Mouse (Mus musculus): ENCODE results near the gene Gdpd3. TPM values are rescaled to one million over a fixed set of nuclear protein-coding genes. Genes with fewer than 3 reads are reported as not detected.

The Gdpd3 gene
- polyA plus RNA-seq, 1 experiment = 2.5 TPM

DNA sequence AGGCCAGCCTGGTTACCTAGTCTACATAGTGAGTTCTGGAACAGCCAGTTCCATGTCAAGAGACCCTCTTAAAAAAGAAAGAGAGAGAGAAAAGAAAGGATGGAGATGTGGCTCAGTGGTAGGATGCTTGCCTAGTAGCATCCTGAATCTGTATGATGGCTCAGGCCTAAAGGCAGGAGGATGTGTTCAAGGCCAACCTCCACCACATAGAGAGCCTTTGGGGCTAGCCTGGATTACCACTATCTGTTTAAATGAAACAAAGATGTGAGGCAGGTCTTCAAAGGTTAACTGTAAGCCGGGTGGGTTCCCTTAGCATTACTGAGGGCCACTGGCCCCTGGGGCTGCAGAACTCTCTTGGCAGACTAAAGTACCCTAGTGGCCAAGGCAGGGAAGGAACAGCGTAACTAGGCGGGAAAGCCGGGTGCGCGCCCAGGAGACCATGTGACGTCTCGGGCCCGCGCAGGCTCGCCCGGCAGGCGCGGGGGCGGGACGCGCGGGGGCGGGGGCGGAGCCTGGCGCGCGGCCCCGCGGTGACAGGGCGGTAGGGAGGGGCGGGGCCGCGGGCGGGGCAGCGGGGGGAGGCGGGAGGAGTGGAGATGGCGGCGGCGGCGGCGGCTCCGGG lies 7.0 kb upstream of the Gdpd3 start, which contains the start of gene Mapk3:
Gene Mapk3, plus strand, starts transcription at position 552 of the 622 bp plus-strand sequence.
- peak within 1 kb of the TSS; percentile 89 for H3K27ac ChIP-seq (ENCODE audit: insufficient read depth, low read length)
- peak within 1 kb of the TSS; percentile 71 for H3K4me3 ChIP-seq (ENCODE audit: insufficient read depth, low read length)
- H3K4me1 ChIP-seq (ENCODE audit: control insufficient read depth, insufficient read depth, low read length) = peaks cover 16% of the 10 kb centered on the region
- TF ChIP-seq CTCF (IDR thresholded peaks at IDR 0.05; ENCODE audit: extremely low read depth, insufficient read depth, low read length) = peak; percentile 49
- no peak for TF ChIP-seq POLR2A (IDR thresholded peaks at IDR 0.05; ENCODE audit: extremely low read depth, insufficient read depth, low read length)

GRCm38 (mm10) chr7:126759672-126760390 lies 6.3 kb upstream of the Gdpd3 start:
- Histone ChIP-seq H3K4me3 (ENCODE audit: insufficient read depth, low read length) (peak overlapping the region; percentile 71), H3K27ac (ENCODE audit: insufficient read depth, low read length) (peak overlapping the region; percentile 89), H3K4me1 (ENCODE audit: control insufficient read depth, insufficient read depth, low read length) (peaks cover 12% of the 10 kb centered on the region)
- no peak for TF ChIP-seq POLR2A (IDR thresholded peaks at IDR 0.05; ENCODE audit: extremely low read depth, insufficient read depth, low read length)
- TF ChIP-seq CTCF (IDR thresholded peaks at IDR 0.05; ENCODE audit: extremely low read depth, insufficient read depth, low read length) = no peak

GRCm38 (mm10) chr7:126760391-126760802 lies 5.7 kb upstream of the Gdpd3 start:
- Histone ChIP-seq H3K27ac (ENCODE audit: insufficient read depth, low read length) (peak overlapping the region; percentile 89), H3K4me3 (ENCODE audit: insufficient read depth, low read length) (peak overlapping the region; percentile 71), H3K4me1 (ENCODE audit: control insufficient read depth, insufficient read depth, low read length) (peaks cover 12% of the 10 kb centered on the region)
- no peak for TF ChIP-seq CTCF (IDR thresholded peaks at IDR 0.05; ENCODE audit: extremely low read depth, insufficient read depth, low read length)
- TF ChIP-seq POLR2A (IDR thresholded peaks at IDR 0.05; ENCODE audit: extremely low read depth, insufficient read depth, low read length) = no peak

- peak overlapping the region; percentile 89 for H3K27ac ChIP-seq (ENCODE audit: insufficient read depth, low read length)
- TF ChIP-seq CTCF (IDR thresholded peaks at IDR 0.05; ENCODE audit: extremely low read depth, insufficient read depth, low read length) (no peak), POLR2A (IDR thresholded peaks at IDR 0.05; ENCODE audit: extremely low read depth, insufficient read depth, low read length) (0 out of 2 replicates have a peak, but pooled peaks have one; percentile 17)
These were observed 5.2 kb upstream of the Gdpd3 start for GRCm38 (mm10) chr7:126760956-126761355.

GRCm38 (mm10) chr7:126761529-126762067 lies 4.5 kb upstream of the Gdpd3 start:
- Histone ChIP-seq H3K4me1 (ENCODE audit: control insufficient read depth, insufficient read depth, low read length) (peaks cover 12% of the 10 kb centered on the region), H3K27ac (ENCODE audit: insufficient read depth, low read length) (peak overlapping the region; percentile 57), H3K4me3 (ENCODE audit: insufficient read depth, low read length) (no peak overlapping the region)
- no peak for TF ChIP-seq POLR2A (IDR thresholded peaks at IDR 0.05; ENCODE audit: extremely low read depth, insufficient read depth, low read length)
- no peak for TF ChIP-seq CTCF (IDR thresholded peaks at IDR 0.05; ENCODE audit: extremely low read depth, insufficient read depth, low read length)

More at GRCm38 (mm10) chr7:126760956-126761355, 5.2 kb upstream of the Gdpd3 start:
- H3K4me3 ChIP-seq (ENCODE audit: insufficient read depth, low read length) = peak overlapping the region; percentile 71; the same call in 1 of the 2 replicates
- peaks cover 12% of the 10 kb centered on the region for H3K4me1 ChIP-seq (ENCODE audit: control insufficient read depth, insufficient read depth, low read length)

DNA sequence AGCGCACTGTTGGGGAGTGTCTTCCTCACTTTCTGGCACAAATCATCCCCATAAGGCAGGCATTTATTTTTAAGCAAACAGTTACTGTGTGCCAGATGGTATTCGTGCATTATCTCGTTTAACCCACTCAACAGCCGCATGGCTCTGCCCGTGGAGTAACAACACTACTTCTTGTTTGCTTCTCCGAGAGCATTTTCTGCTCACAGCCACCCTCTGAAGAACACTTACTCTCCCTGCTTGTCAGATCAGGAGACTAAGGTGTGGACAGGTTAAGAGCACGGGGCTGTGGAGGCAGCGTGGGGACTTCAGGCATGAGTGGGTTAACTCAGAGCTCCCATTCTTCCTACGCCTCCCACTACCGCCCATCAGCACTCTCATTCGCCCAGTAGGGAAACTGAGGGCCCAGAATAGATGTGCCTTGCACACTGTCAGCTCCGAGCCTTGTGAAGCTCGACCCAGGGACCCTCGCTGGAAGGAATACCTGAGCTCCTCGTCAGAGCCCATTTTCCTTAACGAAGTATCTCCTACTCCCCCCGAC lies 3.6 kb upstream of the Gdpd3 start:
- H3K4me3 ChIP-seq (ENCODE audit: insufficient read depth, low read length) = no peak overlapping the region
- TF ChIP-seq CTCF (IDR thresholded peaks at IDR 0.05; ENCODE audit: extremely low read depth, insufficient read depth, low read length) = no peak
- TF ChIP-seq POLR2A (IDR thresholded peaks at IDR 0.05; ENCODE audit: extremely low read depth, insufficient read depth, low read length) = no peak
- peak overlapping the region; percentile 83; the same call in 1 of the 2 replicates for H3K27ac ChIP-seq (ENCODE audit: insufficient read depth, low read length)
- peaks cover 12% of the 10 kb centered on the region for H3K4me1 ChIP-seq (ENCODE audit: control insufficient read depth, insufficient read depth, low read length)

DNA sequence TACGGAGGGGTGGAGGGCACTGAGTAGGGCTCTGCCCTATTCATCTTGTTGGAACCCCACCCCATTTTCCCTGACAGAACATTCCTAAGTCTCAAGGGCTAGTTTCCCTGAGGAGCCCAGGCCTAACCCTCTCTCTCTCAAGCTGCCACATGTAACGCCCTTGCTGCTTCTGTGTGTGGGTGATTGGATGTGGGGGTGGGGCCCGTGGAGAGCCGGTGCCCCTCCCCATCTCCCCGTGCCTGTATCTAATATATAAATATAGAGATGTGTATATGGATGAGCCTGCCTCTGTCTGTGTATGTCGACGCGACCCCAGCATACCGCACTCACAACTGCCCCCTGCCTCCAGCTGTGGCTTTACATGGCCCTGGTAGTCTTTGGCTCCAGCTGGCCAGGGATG lies 594 bp upstream of the Gdpd3 start:
- no peak overlapping the region for H3K27ac ChIP-seq (ENCODE audit: insufficient read depth, low read length)
- no peak for TF ChIP-seq CTCF (IDR thresholded peaks at IDR 0.05; ENCODE audit: extremely low read depth, insufficient read depth, low read length)
- TF ChIP-seq POLR2A (IDR thresholded peaks at IDR 0.05; ENCODE audit: extremely low read depth, insufficient read depth, low read length) = no peak
- H3K4me1 ChIP-seq (ENCODE audit: control insufficient read depth, insufficient read depth, low read length) = peaks cover 12% of the 10 kb centered on the region
- no peak overlapping the region for H3K4me3 ChIP-seq (ENCODE audit: insufficient read depth, low read length)

- no peak for TF ChIP-seq CTCF (IDR thresholded peaks at IDR 0.05; ENCODE audit: extremely low read depth, insufficient read depth, low read length)
- TF ChIP-seq POLR2A (IDR thresholded peaks at IDR 0.05; ENCODE audit: extremely low read depth, insufficient read depth, low read length) = no peak
- no peak overlapping the region for H3K4me3 ChIP-seq (ENCODE audit: insufficient read depth, low read length)
- peaks cover 6% of the 10 kb centered on the region for H3K4me1 ChIP-seq (ENCODE audit: control insufficient read depth, insufficient read depth, low read length)
- no peak overlapping the region for H3K27ac ChIP-seq (ENCODE audit: insufficient read depth, low read length)
These were observed 867 bp downstream of the Gdpd3 start for GRCm38 (mm10) chr7:126767001-126767400.

GRCm38 (mm10) chr7:126770784-126771183 lies 4.7 kb downstream of the Gdpd3 start:
- H3K4me1 ChIP-seq (ENCODE audit: control insufficient read depth, insufficient read depth, low read length) = no peaks in the 10 kb centered on the region
- H3K4me3 ChIP-seq (ENCODE audit: insufficient read depth, low read length) = no peak overlapping the region
- no peak overlapping the region for H3K27ac ChIP-seq (ENCODE audit: insufficient read depth, low read length)
- TF ChIP-seq POLR2A (IDR thresholded peaks at IDR 0.05; ENCODE audit: extremely low read depth, insufficient read depth, low read length) (no peak), CTCF (IDR thresholded peaks at IDR 0.05; ENCODE audit: extremely low read depth, insufficient read depth, low read length) (no peak)
